Mouse (Mus musculus): ENCODE measurements at regions not wholly inside any gene's neighbourhood (a gene's known extent, or its start where the extent isn't known, plus 50 kb on each side); places are given as distances from the start of the nearest gene placed in this dataset.

GRCm38 (mm10) chr5:118331286-118331607, 86.2 kb downstream of the 2410131K14Rik start:
- peaks cover 4 to 5% of the 10 kb centered on the region in 2 experiments; a peak in 3 of 4 replicates for H3K4me1 ChIP-seq (ENCODE audit: control insufficient read depth in 2 of 2, insufficient read depth in 2 of 2, low read length in 2 of 2, poor library complexity in 1 of 2)
- H3K27ac ChIP-seq (ENCODE audit: insufficient read depth, low read depth, low read length, poor library complexity, severe bottlenecking) = no peak overlapping the region; the same call in 1 of the 2 replicates
- TF ChIP-seq ZNF384 (IDR thresholded peaks at IDR 0.05; ENCODE audit: low read depth, low read length) (no peak), ZC3H11A (IDR thresholded peaks at IDR 0.05; ENCODE audit: borderline replicate concordance, low read depth, low read length) (no peak), MAFK (IDR thresholded peaks at IDR 0.05; ENCODE audit: insufficient read depth, low read depth, low read length) (no peak), CHD2 (IDR thresholded peaks at IDR 0.05; ENCODE audit: low read depth, low read length) (no peak), HCFC1 (IDR thresholded peaks at IDR 0.05; ENCODE audit: borderline replicate concordance, insufficient read depth, low read length) (no peak)
- peak overlapping the region; percentile 44 for H3K9ac ChIP-seq (ENCODE audit: insufficient read depth, low read depth, low read length, poor library complexity, severe bottlenecking)
- no peak for DNase-seq (ENCODE audit: low read depth, low spot score)
- in situ Hi-C loops (cut with MboI; ENCODE audit: low sequenced_read_pairs in 2 of 2, unreplicated experiment in 2 of 2) = no loop called here
- peak overlapping the region in 1 of 2 experiments; percentile 26; a peak in 1 of 4 replicates for H3K4me3 ChIP-seq (ENCODE audit: insufficient read depth in 1 of 2, low read depth in 1 of 2, low read length in 2 of 2, poor library complexity in 1 of 2, severe bottlenecking in 1 of 2)
- no peaks in the 10 kb centered on the region for H3K36me3 ChIP-seq (ENCODE audit: control insufficient read depth, insufficient read depth, low read length, poor library complexity, severe bottlenecking)
- H3K9me3 ChIP-seq (ENCODE audit: control insufficient read depth, insufficient read depth, low read depth, low read length) = no peaks in the 10 kb centered on the region

DNA sequence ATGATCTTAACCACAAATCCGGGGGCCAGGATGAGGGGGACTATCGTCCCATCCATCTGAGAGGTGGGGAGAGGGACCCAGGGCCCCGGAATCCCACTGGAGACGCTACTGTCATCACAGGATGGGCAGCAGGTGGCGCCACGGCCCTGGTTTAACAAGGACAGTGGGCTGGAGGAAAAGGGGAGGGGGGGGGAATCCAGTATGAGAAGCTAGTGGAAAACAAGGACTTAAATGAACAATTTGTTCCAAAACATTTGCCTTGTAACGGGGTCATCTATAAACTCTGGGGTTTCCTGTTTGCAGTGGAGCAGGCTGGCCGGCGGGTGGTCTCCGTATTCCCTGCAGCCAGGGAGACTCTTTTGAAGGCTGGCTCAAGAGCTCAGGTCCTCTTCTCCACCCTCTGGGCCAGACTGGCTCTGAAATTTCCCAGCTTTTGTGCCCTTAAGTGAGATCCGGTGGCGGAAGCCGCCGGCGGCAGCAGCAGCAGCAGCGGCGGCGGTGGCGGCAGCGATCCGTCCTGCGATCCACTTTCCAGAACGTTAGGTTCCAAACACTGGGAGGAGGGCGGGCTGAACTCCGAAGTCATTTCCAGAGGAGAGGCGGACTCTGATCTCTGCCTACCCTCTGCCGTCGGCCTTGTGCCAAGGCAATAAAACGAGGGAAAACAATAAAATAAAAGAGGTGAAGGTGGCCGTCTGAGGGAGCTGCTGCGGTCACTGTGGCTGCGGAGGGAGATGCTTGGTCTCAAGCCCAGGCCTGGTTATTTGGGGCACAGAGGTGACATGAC, 86.8 kb downstream of the 2410131K14Rik start:
- in situ Hi-C loops (cut with MboI; ENCODE audit: low sequenced_read_pairs in 2 of 2, unreplicated experiment in 2 of 2) = no loop called here
- Histone ChIP-seq H3K36me3 (ENCODE audit: control insufficient read depth, insufficient read depth, low read length, poor library complexity, severe bottlenecking) (no peaks in the 10 kb centered on the region), H3K4me3 (ENCODE audit: insufficient read depth in 1 of 2, low read depth in 1 of 2, low read length in 2 of 2, poor library complexity in 1 of 2, severe bottlenecking in 1 of 2) (peak overlapping the region; percentile 26 to 39), H3K9me3 (ENCODE audit: control insufficient read depth, insufficient read depth, low read depth, low read length) (no peaks in the 10 kb centered on the region), H3K9ac (ENCODE audit: insufficient read depth, low read depth, low read length, poor library complexity, severe bottlenecking) (peak overlapping the region; percentile 68), H3K27ac (ENCODE audit: insufficient read depth, low read depth, low read length, poor library complexity, severe bottlenecking) (no peak overlapping the region; the same call in 1 of the 2 replicates), H3K4me1 (ENCODE audit: control insufficient read depth in 2 of 2, insufficient read depth in 2 of 2, low read length in 2 of 2, poor library complexity in 1 of 2) (peaks cover 2% of the 10 kb centered on the region in 2 experiments; a peak in 3 of 4 replicates)
- peak; percentile 59 for DNase-seq (ENCODE audit: low read depth, low spot score)
- TF ChIP-seq MAFK (IDR thresholded peaks at IDR 0.05; ENCODE audit: insufficient read depth, low read depth, low read length) (no peak), CHD2 (IDR thresholded peaks at IDR 0.05; ENCODE audit: low read depth, low read length) (no peak), ZNF384 (IDR thresholded peaks at IDR 0.05; ENCODE audit: low read depth, low read length) (no peak), ZC3H11A (IDR thresholded peaks at IDR 0.05; ENCODE audit: borderline replicate concordance, low read depth, low read length) (no peak), HCFC1 (IDR thresholded peaks at IDR 0.05; ENCODE audit: borderline replicate concordance, insufficient read depth, low read length) (no peak)

DNA sequence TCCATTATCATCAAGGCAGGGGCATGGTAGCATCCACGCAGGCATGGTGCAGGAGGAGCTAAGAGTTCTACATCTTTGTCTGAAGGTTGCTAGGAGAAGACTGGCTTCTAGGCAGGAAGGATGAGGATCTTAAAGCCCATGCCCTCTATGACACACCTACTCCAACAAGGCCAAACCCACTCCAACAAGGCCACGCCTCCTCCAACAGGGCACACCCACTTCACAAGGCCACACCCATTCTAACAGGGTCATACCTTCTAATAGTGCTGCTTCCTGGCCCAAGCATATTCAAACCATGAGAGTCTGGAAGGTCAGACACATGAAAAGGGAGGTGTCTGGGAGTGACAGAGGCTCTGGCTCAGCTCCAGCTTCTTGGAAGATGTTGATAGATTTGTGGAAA, 89.0 kb downstream of the 2410131K14Rik start:
- Histone ChIP-seq H3K4me3 (ENCODE audit: insufficient read depth in 1 of 2, low read depth in 1 of 2, low read length in 2 of 2, poor library complexity in 1 of 2, severe bottlenecking in 1 of 2) (no peak overlapping the region), H3K36me3 (ENCODE audit: control insufficient read depth, insufficient read depth, low read length, poor library complexity, severe bottlenecking) (no peaks in the 10 kb centered on the region), H3K4me1 (ENCODE audit: control insufficient read depth in 2 of 2, insufficient read depth in 2 of 2, low read length in 2 of 2, poor library complexity in 1 of 2) (peaks cover 0 to 2% of the 10 kb centered on the region in 2 experiments; a peak in 1 of 4 replicates), H3K9me3 (ENCODE audit: control insufficient read depth, insufficient read depth, low read depth, low read length) (no peaks in the 10 kb centered on the region), H3K27ac (ENCODE audit: insufficient read depth, low read depth, low read length, poor library complexity, severe bottlenecking) (no peak overlapping the region), H3K9ac (ENCODE audit: insufficient read depth, low read depth, low read length, poor library complexity, severe bottlenecking) (no peak overlapping the region)
- no peak for TF ChIP-seq ZC3H11A (IDR thresholded peaks at IDR 0.05; ENCODE audit: borderline replicate concordance, low read depth, low read length)
- no peak for TF ChIP-seq MAFK (IDR thresholded peaks at IDR 0.05; ENCODE audit: insufficient read depth, low read depth, low read length)
- DNase-seq (ENCODE audit: low read depth, low spot score) = no peak
- in situ Hi-C loops (cut with MboI; ENCODE audit: low sequenced_read_pairs in 2 of 2, unreplicated experiment in 2 of 2) = no loop called here

GRCm38 (mm10) chr5:118338186-118338585, 93.2 kb downstream of the 2410131K14Rik start:
- no peak for TF ChIP-seq ZNF384 (IDR thresholded peaks at IDR 0.05; ENCODE audit: low read depth, low read length)
- TF ChIP-seq MAFK (IDR thresholded peaks at IDR 0.05; ENCODE audit: insufficient read depth, low read depth, low read length) = no peak
- TF ChIP-seq CHD2 (IDR thresholded peaks at IDR 0.05; ENCODE audit: low read depth, low read length) = no peak
- TF ChIP-seq HCFC1 (IDR thresholded peaks at IDR 0.05; ENCODE audit: borderline replicate concordance, insufficient read depth, low read length) = no peak
- no peak for TF ChIP-seq ZC3H11A (IDR thresholded peaks at IDR 0.05; ENCODE audit: borderline replicate concordance, low read depth, low read length)
- H3K9me3 ChIP-seq (ENCODE audit: control insufficient read depth, insufficient read depth, low read depth, low read length) = no peaks in the 10 kb centered on the region

More at GRCm38 (mm10) chr5:118338186-118338585, 93.2 kb downstream of the 2410131K14Rik start:
- no peak for DNase-seq (ENCODE audit: low read depth, low spot score)
- Histone ChIP-seq H3K27ac (ENCODE audit: insufficient read depth, low read depth, low read length, poor library complexity, severe bottlenecking) (no peak overlapping the region), H3K4me3 (ENCODE audit: insufficient read depth in 1 of 2, low read depth in 1 of 2, low read length in 2 of 2, poor library complexity in 1 of 2, severe bottlenecking in 1 of 2) (no peak overlapping the region), H3K4me1 (ENCODE audit: control insufficient read depth in 2 of 2, insufficient read depth in 2 of 2, low read length in 2 of 2, poor library complexity in 1 of 2) (peaks cover 2 to 5% of the 10 kb centered on the region in 2 experiments; a peak in 3 of 4 replicates), H3K36me3 (ENCODE audit: control insufficient read depth, insufficient read depth, low read length, poor library complexity, severe bottlenecking) (no peaks in the 10 kb centered on the region), H3K9ac (ENCODE audit: insufficient read depth, low read depth, low read length, poor library complexity, severe bottlenecking) (no peak overlapping the region)
- in situ Hi-C loops (cut with MboI; ENCODE audit: low sequenced_read_pairs in 2 of 2, unreplicated experiment in 2 of 2) = no loop called here
